Mouse (Mus musculus): ENCODE measurements around the gene Nub1.
A peak's percentile ranks its signal among the peaks of the same experiment; 100 is the strongest.

The Nub1 gene

GRCm38 (mm10) chr5:24704615-24705014, 19.3 kb downstream of the Nub1 start:
- no peak for DNase-seq

- DNase-seq: no peak
Measured at GRCm38 (mm10) chr5:24709962-24710361, 24.6 kb downstream of the Nub1 start.

- DNase-seq: no peak
Measured at GRCm38 (mm10) chr5:24711615-24712014, 26.3 kb downstream of the Nub1 start.

- DNase-seq: no peak
Measured at GRCm38 (mm10) chr5:24713199-24713598, 27.9 kb downstream of the Nub1 start.

GRCm38 (mm10) chr5:24713987-24714386, 28.7 kb downstream of the Nub1 start:
- peak; percentile 52 for DNase-seq

- no peak for DNase-seq
Measured at GRCm38 (mm10) chr5:24718076-24718475, 32.7 kb downstream of the Nub1 start.

- DNase-seq: no peak
Measured at GRCm38 (mm10) chr5:24719852-24720251, 34.5 kb downstream of the Nub1 start.

GRCm38 (mm10) chr5:24723527-24724269, 38.4 kb downstream of the Nub1 start:
- no peak for DNase-seq

- no peak for DNase-seq
Measured at GRCm38 (mm10) chr5:24724270-24724634, 38.9 kb downstream of the Nub1 start.

- DNase-seq: no peak
Measured at GRCm38 (mm10) chr5:24724805-24725204, 39.5 kb downstream of the Nub1 start.

GRCm38 (mm10) chr5:24725897-24726296, 40.6 kb downstream of the Nub1 start:
- DNase-seq: no peak

- peak; percentile 29 for DNase-seq
Measured at GRCm38 (mm10) chr5:24726901-24727836, 41.8 kb downstream of the Nub1 start.

GRCm38 (mm10) chr5:24729797-24730487, 44.6 kb downstream of the Nub1 start:
- DNase-seq: no peak

GRCm38 (mm10) chr5:24730488-24730871, 45.1 kb downstream of the Nub1 start, which contains the start of gene Wdr86:
Wdr86 (minus strand) TSS chr5:24730727.
- DNase-seq: no peak

- DNase-seq: no peak
Measured at GRCm38 (mm10) chr5:24730986-24731385, 45.7 kb downstream of the Nub1 start.

- peak; percentile 47 for DNase-seq
Measured at GRCm38 (mm10) chr5:24733134-24733533, 47.8 kb downstream of the Nub1 start.

- DNase-seq: no peak
Measured at GRCm38 (mm10) chr5:24733771-24734426, 48.6 kb downstream of the Nub1 start.

GRCm38 (mm10) chr5:24737595-24737994, 52.3 kb downstream of the Nub1 start:
- no peak for DNase-seq

- DNase-seq: no peak
Measured at GRCm38 (mm10) chr5:24738517-24738916, 53.2 kb downstream of the Nub1 start.

- DNase-seq: peak; percentile 67
Measured at GRCm38 (mm10) chr5:24739141-24739753, 53.9 kb downstream of the Nub1 start.

- DNase-seq: no peak
Measured at GRCm38 (mm10) chr5:24741172-24741885, 56.0 kb downstream of the Nub1 start.

- no peak for DNase-seq
Measured at GRCm38 (mm10) chr5:24743956-24744355, 58.6 kb downstream of the Nub1 start.

Measured in kidney, adult 9 months (tissue).